ENCODE assay signal across 21 mouse cellular contexts in genomic region chr5:111804542-111804941, GRCm38 (mm10).
A peak's percentile ranks its signal among the peaks of the same experiment; 100 is the strongest.
DNase-seq lines count a peak whose midpoint lies in the region; ATAC-seq and TF ChIP-seq lines count a peak whose summit lies in the region.
"Had no signal": no experiment of that assay in that cellular context is flagged by ENCODE, and none has a peak within 500 bp of the region (broad histone marks: within the 10 kb centered on the region; RNA-seq: fewer than 3 reads in every experiment).

No protein-coding gene starts in this region.

- no peak overlapping the region for H3K9ac ChIP-seq in heart, adult 2 months (ENCODE audit: low read depth, low read length)
- H3K9ac ChIP-seq in heart, embryonic 11.5 days (ENCODE audit: low read depth, low read length), result no peak overlapping the region
- no peak overlapping the region for H3K9ac ChIP-seq in embryonic facial prominence, embryonic 15.5 days
- no peak overlapping the region for H3K9ac ChIP-seq in forebrain, postnatal 0 days
- H3K9ac ChIP-seq: embryonic facial prominence, embryonic 12.5 days; hindbrain, embryonic 13.5 days; limb, embryonic 12.5 days; liver, embryonic 13.5 days; lung, embryonic 15.5 days had no signal

- no peak for ATAC-seq in heart, embryonic 11.5 days (replicated peaks; ENCODE audit: insufficient number of reproducible peaks, low FRiP score, low TSS enrichment)
- no peak for ATAC-seq in embryonic facial prominence, embryonic 15.5 days (ENCODE audit: insufficient number of reproducible peaks, low FRiP score, low TSS enrichment, low read depth)
- ATAC-seq in forebrain, postnatal 0 days, result no peak

- peaks cover 12% of the 10 kb centered on the region for H3K4me1 ChIP-seq in heart, adult 2 months (ENCODE audit: control insufficient read depth, insufficient read depth, low read length)
- H3K4me1 ChIP-seq in heart, embryonic 11.5 days (ENCODE audit: control insufficient read depth, insufficient read depth, low read length), result no peaks in the 10 kb centered on the region
- peaks cover 49% of the 10 kb centered on the region for H3K4me1 ChIP-seq in embryonic facial prominence, embryonic 15.5 days
- H3K4me1 ChIP-seq in forebrain, postnatal 0 days (ENCODE audit: insufficient read depth), result no peaks in the 10 kb centered on the region

- H3K4me2 ChIP-seq in heart, embryonic 11.5 days, result no peak overlapping the region
- no peak overlapping the region for H3K4me2 ChIP-seq in embryonic facial prominence, embryonic 15.5 days (replicated peaks)
- peak overlapping the region; percentile 36 for H3K4me2 ChIP-seq in myocyte (ENCODE audit: low read depth)
- H3K4me2 ChIP-seq in forebrain, postnatal 0 days (ENCODE audit: low read depth), result no peak overlapping the region
- H3K4me2 ChIP-seq: embryonic facial prominence, embryonic 12.5 days; hindbrain, embryonic 13.5 days; limb, embryonic 12.5 days; liver, embryonic 13.5 days; lung, embryonic 15.5 days had no signal

- 0 out of 2 replicates have a peak, but pooled peaks cover 2% of the 10 kb centered on the region for H3K27me3 ChIP-seq in heart, adult 2 months (ENCODE audit: control insufficient read depth, insufficient read depth, low read length)
- H3K27me3 ChIP-seq in heart, embryonic 11.5 days (ENCODE audit: control insufficient read depth, insufficient read depth, low read length), result no peaks in the 10 kb centered on the region
- no peaks in the 10 kb centered on the region for H3K27me3 ChIP-seq in embryonic facial prominence, embryonic 15.5 days
- H3K27me3 ChIP-seq in myocyte (ENCODE audit: control insufficient read depth, insufficient read depth, insufficient read length), result no peaks in the 10 kb centered on the region
- H3K27me3 ChIP-seq in forebrain, postnatal 0 days (ENCODE audit: insufficient read depth, low read length), result no peaks in the 10 kb centered on the region
- H3K27me3 ChIP-seq: embryonic facial prominence, embryonic 12.5 days; liver, embryonic 13.5 days; lung, embryonic 15.5 days had no signal

- DNase-seq in heart, adult 2 months, result peak; percentile 45 to 60
- DNase-seq in NIH3T3 (ENCODE audit: low read depth), result peak; percentile 92
- DNase-seq in cerebellum, adult 9-11 months, result no peak
- no peak for DNase-seq in right cerebral cortex, postnatal 14 days
- no peak for DNase-seq in forebrain, postnatal 0 days
- DNase-seq: adrenal gland, adult 8-10 months; B cell, adult 2 months; cerebellum, adult 8-10 months; layer of hippocampus, adult 9-11 months; liver, embryonic 13.5 days; right cerebral cortex, adult 18-20 months; thymus, adult 2 months had no signal

- H3ac ChIP-seq in myocyte (ENCODE audit: control insufficient read depth, insufficient read length), result no peak overlapping the region

- peak overlapping the region; percentile 43 for H3K27ac ChIP-seq in heart, adult 2 months
- H3K27ac ChIP-seq in heart, embryonic 11.5 days (ENCODE audit: low read depth, low read length), result no peak overlapping the region
- peak overlapping the region; percentile 60 for H3K27ac ChIP-seq in embryonic facial prominence, embryonic 15.5 days (replicated peaks)
- no peak overlapping the region for H3K27ac ChIP-seq in forebrain, postnatal 0 days (ENCODE audit: low read depth, low read length)
- H3K27ac ChIP-seq: embryonic facial prominence, embryonic 12.5 days; hindbrain, embryonic 13.5 days; limb, embryonic 12.5 days; liver, embryonic 13.5 days; lung, embryonic 15.5 days; macrophage had no signal

- intact Hi-C loops in heart, adult 2 months (cut with DNase I), result loop anchor here (5.0 kb wide), 1 partner anchor 387 kb away; the partner anchor contains the start of gene Mn1

- no peak for TF ChIP-seq EP300 in heart, adult 2 months (IDR thresholded peaks at IDR 0.05; ENCODE audit: insufficient read depth, low read depth, low read length)

- H3K36me3 ChIP-seq in heart, adult 2 months (ENCODE audit: control insufficient read depth, insufficient read depth, low read length), result no peaks in the 10 kb centered on the region
- H3K36me3 ChIP-seq in heart, embryonic 11.5 days (ENCODE audit: control insufficient read depth, insufficient read depth, low read length), result no peaks in the 10 kb centered on the region
- H3K36me3 ChIP-seq in embryonic facial prominence, embryonic 15.5 days, result no peaks in the 10 kb centered on the region
- H3K36me3 ChIP-seq in myocyte (ENCODE audit: control insufficient read depth, insufficient read depth), result no peaks in the 10 kb centered on the region
- H3K36me3 ChIP-seq in forebrain, postnatal 0 days (ENCODE audit: insufficient read depth), result no peaks in the 10 kb centered on the region
- H3K36me3 ChIP-seq: embryonic facial prominence, embryonic 12.5 days; hindbrain, embryonic 13.5 days; limb, embryonic 12.5 days; liver, embryonic 13.5 days; lung, embryonic 15.5 days; midbrain, embryonic 10.5 days had no signal

- no peaks in the 10 kb centered on the region for H3K9me3 ChIP-seq in heart, embryonic 11.5 days (replicated peaks; ENCODE audit: control insufficient read depth, low read length)
- no peaks in the 10 kb centered on the region for H3K9me3 ChIP-seq in embryonic facial prominence, embryonic 15.5 days (replicated peaks)
- H3K9me3 ChIP-seq in forebrain, postnatal 0 days (ENCODE audit: low read length), result no peaks in the 10 kb centered on the region
- H3K9me3 ChIP-seq: embryonic facial prominence, embryonic 12.5 days; hindbrain, embryonic 13.5 days; limb, embryonic 12.5 days; liver, embryonic 13.5 days; lung, embryonic 15.5 days; midbrain, embryonic 10.5 days had no signal

- no peak for TF ChIP-seq POLR2A in heart, adult 2 months (IDR thresholded peaks at IDR 0.05; ENCODE audit: insufficient read depth, low read depth, low read length)
- no peak for TF ChIP-seq POLR2A in myocyte (IDR thresholded peaks at IDR 0.05; ENCODE audit: insufficient read length, low read depth)

- no peak for TF ChIP-seq CTCF in heart, adult 2 months (IDR thresholded peaks at IDR 0.05)
- TF ChIP-seq CTCF in forebrain, postnatal 0 days (IDR thresholded peaks at IDR 0.05; ENCODE audit: low read depth), result no peak

- H3K4me3 ChIP-seq in heart, adult 2 months, result no peak overlapping the region
- no peak overlapping the region for H3K4me3 ChIP-seq in heart, embryonic 11.5 days (ENCODE audit: low read depth, low read length)
- no peak overlapping the region for H3K4me3 ChIP-seq in embryonic facial prominence, embryonic 15.5 days (replicated peaks)
- H3K4me3 ChIP-seq in myocyte, result no peak overlapping the region
- H3K4me3 ChIP-seq in forebrain, postnatal 0 days (ENCODE audit: low read depth, low read length), result no peak overlapping the region
- H3K4me3 ChIP-seq: embryonic facial prominence, embryonic 12.5 days; hindbrain, embryonic 13.5 days; limb, embryonic 12.5 days; liver, embryonic 13.5 days; lung, embryonic 15.5 days; midbrain, embryonic 10.5 days had no signal

- no peaks in the 10 kb centered on the region for H3K79me2 ChIP-seq in heart, adult 2 months (replicated peaks; ENCODE audit: control insufficient read depth, insufficient read depth, low read length)
- H3K79me2 ChIP-seq in myocyte (ENCODE audit: control insufficient read depth, insufficient read depth), result no peaks in the 10 kb centered on the region

- WGBS in heart, adult 2 months, result 65% methylated on average over 6 of the region's 6 CpGs
- WGBS in heart, embryonic 11.5 days (ENCODE audit: insufficient replicate concordance), result 77% methylated on average over 6 of the region's 6 CpGs
- 37% methylated on average over 6 of the region's 6 CpGs for WGBS in embryonic facial prominence, embryonic 15.5 days
- 77% methylated on average over 6 of the region's 6 CpGs for WGBS in forebrain, postnatal 0 days

TF ChIP-seq in myocyte, 11 proteins besides CTCF, POLR2A, EP300 and RAD21:
- TF ChIP-seq MAX (IDR thresholded peaks at IDR 0.05; ENCODE audit: low read depth) (no peak), E2F4 (IDR thresholded peaks at IDR 0.05; ENCODE audit: insufficient read depth) (no peak), TCF12 (IDR thresholded peaks at IDR 0.05; ENCODE audit: insufficient read depth, poor library complexity, severe bottlenecking) (no peak)
TF ChIP-seq in myocyte: peak in this region for 0.

Comparison
In these comparisons a context has a peak if more than half of its experiments do, and no peak if none do; other contexts are left out.
1. H3K27ac ChIP-seq: peak in heart, adult 2 months (single experiment) and embryonic facial prominence, embryonic 15.5 days (single experiment); none in heart, embryonic 11.5 days (single experiment) and forebrain, postnatal 0 days (single experiment).
2. DNase-seq: peak in heart, adult 2 months (2 of 2) and NIH3T3 (single experiment); none in cerebellum, adult 9-11 months (single experiment), right cerebral cortex, postnatal 14 days (single experiment) and forebrain, postnatal 0 days (single experiment).